Mouse (Mus musculus): ENCODE measurements around the gene Ubtf.
"Not testable (repeated sequence)": the region's sequence is repeated elsewhere in the genome, so short reads cannot be mapped to it uniquely, and the experiment has no call there.

Gene Ubtf

GRCm38 (mm10) chr11:102293971-102294370 is 25.6 kb downstream of the Ubtf start:
- peak in 1 of 2 experiments; percentile 23 for DNase-seq

- no peak for DNase-seq
Measured at GRCm38 (mm10) chr11:102291051-102291535, 28.4 kb downstream of the Ubtf start.

- no peak for DNase-seq
Measured at GRCm38 (mm10) chr11:102290141-102290540, 29.4 kb downstream of the Ubtf start.

GRCm38 (mm10) chr11:102289511-102290100 is 29.9 kb downstream of the Ubtf start:
- no peak for DNase-seq

- no peak for DNase-seq
Measured at GRCm38 (mm10) chr11:102288913-102289312, 30.6 kb downstream of the Ubtf start.

- DNase-seq: no peak
Measured at GRCm38 (mm10) chr11:102288027-102288804, 31.3 kb downstream of the Ubtf start.

- DNase-seq: no peak
Measured at GRCm38 (mm10) chr11:102287485-102287884, 32.1 kb downstream of the Ubtf start.

- DNase-seq: no peak
Measured at GRCm38 (mm10) chr11:102285095-102285834, 34.3 kb downstream of the Ubtf start.

- peak; percentile 94 to 96 for DNase-seq
Measured at GRCm38 (mm10) chr11:102284501-102285094, 34.9 kb downstream of the Ubtf start, which contains the start of gene Tmub2. TSS of gene Tmub2 (plus strand) at chr11:102284931.

GRCm38 (mm10) chr11:102283922-102284321 is 35.6 kb downstream of the Ubtf start:
- no peak for DNase-seq

- DNase-seq: not testable (repeated sequence)
Measured at GRCm38 (mm10) chr11:102280267-102280666, 39.3 kb downstream of the Ubtf start.

GRCm38 (mm10) chr11:102279595-102279994 is 39.9 kb downstream of the Ubtf start:
- no peak for DNase-seq

GRCm38 (mm10) chr11:102277754-102278153 is 41.8 kb downstream of the Ubtf start:
- no peak for DNase-seq

- DNase-seq: peak; percentile 39 to 51
Measured at GRCm38 (mm10) chr11:102276411-102276915, 43.1 kb downstream of the Ubtf start.

GRCm38 (mm10) chr11:102268520-102269244 is 50.9 kb downstream of the Ubtf start, which contains the start of gene Asb16:
TSS of gene Asb16 (plus strand) at chr11:102268743.
- no peak for DNase-seq

- peak; percentile 73 to 82 for DNase-seq
Measured at GRCm38 (mm10) chr11:102267480-102267879, 52.1 kb downstream of the Ubtf start.

GRCm38 (mm10) chr11:102266631-102267355 is 52.7 kb downstream of the Ubtf start:
- DNase-seq: peak in 1 of 2 experiments; percentile 35

GRCm38 (mm10) chr11:102265816-102266215 is 53.7 kb downstream of the Ubtf start:
- peak; percentile 58 to 64 for DNase-seq

GRCm38 (mm10) chr11:102263211-102263610 is 56.3 kb downstream of the Ubtf start:
- peak in 1 of 2 experiments; percentile 29 for DNase-seq

- DNase-seq: no peak
Measured at GRCm38 (mm10) chr11:102258521-102258920, 61.0 kb downstream of the Ubtf start.

GRCm38 (mm10) chr11:102258095-102258494 is 61.4 kb downstream of the Ubtf start:
- no peak for DNase-seq
